Mouse (Mus musculus) kidney, adult 2 months (tissue): ENCODE measurements at regions not wholly inside any gene's neighbourhood (a gene's known extent, or its start where the extent isn't known, plus 50 kb on each side); places are given as distances from the start of the nearest gene placed in this dataset.

ENCODE experiments used
- CTCF ChIP-seq: fragments of 200-500 bp; conservative IDR thresholded peaks from 2 replicates; pipeline ENCODE4 v1.5.1; 2011; ENCODE audit warnings: low read depth, mild to moderate bottlenecking, control low read depth, low read length, moderate library complexity, mixed read lengths; ENCODE audit not compliant: insufficient read depth, insufficient read length
- POLR2A ChIP-seq: fragments of 200-500 bp; IDR thresholded peaks from one replicate; pipeline ENCODE4 v1.6.1; 2011; ENCODE audit warnings: low read depth, low read length, control low read depth

GRCm38 (mm10) chr2:171493741-171494140 is 549.5 kb downstream of the Cbln4 start:
- TF ChIP-seq CTCF (peak; percentile 56), POLR2A (no peak)
